Mouse (Mus musculus): ENCODE data around the gene Cadps. TPM values are rescaled to one million over a fixed set of nuclear protein-coding genes. Genes with fewer than 3 reads are reported as not detected.

The Cadps gene
- total RNA-seq, 2 experiments from 2014 or later: 0.05 TPM; not detected in 1

DNA sequence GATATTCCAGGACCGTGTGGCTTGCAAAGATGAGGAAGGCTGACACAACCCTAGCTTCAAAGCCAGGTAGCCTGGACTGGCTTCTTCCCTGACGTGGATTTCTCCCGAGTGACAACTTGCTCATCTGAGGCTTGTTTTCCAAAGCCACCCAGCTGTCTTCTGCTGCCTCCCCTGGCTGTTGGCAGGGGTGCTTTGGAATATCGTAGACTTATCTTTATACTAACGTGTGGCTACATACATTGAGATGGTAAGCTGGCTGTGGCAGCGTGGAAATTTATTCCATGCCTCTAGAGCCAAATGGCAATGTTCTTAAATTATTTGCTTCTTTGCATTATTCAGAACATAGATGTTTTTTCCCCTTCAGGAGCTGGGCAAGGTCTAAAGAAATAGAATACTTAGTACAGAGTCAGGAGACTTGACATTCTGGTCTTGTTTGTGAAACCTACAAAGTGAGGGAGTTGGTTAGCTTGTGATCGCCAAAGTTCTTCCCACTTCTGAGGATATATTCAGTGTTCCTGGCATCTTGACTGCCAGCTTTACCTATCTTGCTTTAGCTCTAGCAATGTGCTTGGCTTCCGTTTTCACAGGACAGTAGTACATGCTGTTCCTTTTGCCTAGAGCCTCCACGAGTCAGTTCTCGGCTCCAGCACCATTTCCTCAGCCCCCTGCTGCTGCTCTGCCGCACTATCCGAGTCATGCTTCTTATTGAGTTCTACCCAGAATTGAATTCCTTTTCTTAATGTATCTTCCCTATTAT, 318.5 kb downstream of the Cadps start:
- no peak for DNase-seq

DNA sequence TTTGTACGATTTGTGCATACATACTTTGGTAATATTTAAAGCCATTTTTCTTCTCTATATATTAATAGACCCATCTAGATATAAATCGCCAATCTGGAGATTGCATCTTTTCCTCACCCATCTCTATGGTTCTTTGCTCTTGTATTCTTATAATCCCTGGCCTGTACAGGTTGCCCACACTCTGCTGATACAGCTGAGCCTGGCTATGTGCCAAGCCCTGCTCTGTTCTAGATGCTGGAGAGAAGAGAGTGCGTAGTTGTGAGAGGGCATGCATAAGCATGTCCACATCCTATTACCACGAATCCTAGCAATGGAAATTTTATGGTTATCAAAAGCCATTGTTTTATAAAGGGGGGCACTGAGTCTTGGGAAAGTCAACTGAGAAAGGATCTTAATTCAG, 360.7 kb downstream of the Cadps start:
- no peak for DNase-seq

DNA sequence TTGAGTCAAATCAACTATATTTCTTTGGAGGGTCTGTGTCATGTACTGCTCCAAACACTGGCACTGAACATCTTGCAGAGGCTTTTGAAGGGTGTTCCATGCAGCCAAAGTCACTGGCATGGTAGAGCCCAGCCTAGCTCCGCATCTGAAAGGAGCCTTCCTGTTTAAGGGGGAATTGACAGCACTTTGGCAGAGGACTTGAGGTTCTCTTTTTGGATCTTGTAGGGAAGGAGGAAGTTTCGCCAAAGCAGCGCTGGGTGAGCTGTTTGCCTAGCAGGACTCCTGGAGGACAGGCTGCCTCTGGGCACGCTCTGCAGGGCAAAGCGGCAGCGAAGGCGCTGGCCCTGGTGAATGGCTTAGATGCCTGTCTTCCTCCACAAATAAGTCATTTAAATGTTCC, 363.2 kb downstream of the Cadps start:
- DNase-seq: no peak

DNA sequence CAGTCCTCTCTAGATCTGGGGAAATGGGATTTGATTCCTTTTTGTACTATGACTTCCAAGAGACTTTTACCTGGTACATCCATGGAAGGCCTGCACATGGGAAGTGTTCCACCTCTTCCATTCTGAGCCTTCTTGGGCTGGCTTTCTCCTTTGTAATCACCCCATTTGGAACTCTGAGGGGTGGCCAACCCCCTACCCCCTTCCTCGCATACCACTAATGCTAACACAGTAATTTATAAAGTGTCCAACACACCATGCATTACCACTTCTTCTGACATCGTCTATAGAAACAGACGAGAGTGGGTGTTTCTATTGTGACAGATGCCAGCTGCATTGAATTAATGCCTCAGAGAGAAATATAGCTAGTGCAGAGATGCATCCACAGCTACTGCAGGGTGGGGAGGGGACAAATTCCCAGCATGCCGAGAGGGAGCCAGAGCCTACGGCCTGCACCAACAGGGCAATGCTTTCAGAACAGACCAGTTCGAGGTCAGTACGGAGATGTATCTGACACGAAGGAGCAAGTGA, 367.8 kb downstream of the Cadps start:
- DNase-seq: no peak

DNA sequence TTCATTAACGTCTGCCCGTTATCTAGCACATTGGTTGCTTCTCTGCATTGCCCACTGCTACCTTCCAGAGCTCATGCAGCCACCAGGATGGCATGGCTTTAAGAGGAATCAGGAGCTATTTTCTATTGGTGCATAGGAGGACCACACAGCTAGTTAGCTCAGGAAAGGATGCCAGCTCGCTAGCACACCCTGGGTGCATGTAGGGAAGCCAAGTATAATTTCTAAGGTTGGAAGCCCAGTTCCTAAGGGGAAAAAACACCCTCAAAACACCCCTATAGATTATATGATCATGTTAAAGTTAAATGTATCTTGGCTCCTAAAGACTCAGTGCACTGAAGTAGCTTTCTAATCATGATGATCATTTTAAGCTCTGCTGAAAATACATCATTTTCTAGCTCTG, 372.1 kb downstream of the Cadps start:
- DNase-seq: no peak

DNA sequence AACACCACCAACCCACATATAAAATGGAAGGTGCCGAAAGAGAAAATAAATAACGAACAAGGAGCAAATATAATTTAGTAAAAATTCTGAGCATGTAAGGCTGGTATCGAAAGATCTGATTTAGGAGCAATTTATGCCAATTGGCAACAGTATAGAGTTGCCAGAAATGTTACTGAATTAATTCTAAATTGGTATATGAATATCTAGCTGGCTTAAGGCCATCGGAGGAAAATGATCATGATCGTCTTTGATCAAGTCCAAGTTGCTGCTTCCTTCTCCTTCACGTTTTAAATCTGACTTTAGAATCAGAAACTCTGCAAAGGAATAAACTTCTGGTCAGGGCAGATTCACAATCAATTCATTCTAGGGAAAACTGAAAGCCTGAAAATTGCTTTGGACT, 374.0 kb downstream of the Cadps start:
- no peak for DNase-seq

DNA sequence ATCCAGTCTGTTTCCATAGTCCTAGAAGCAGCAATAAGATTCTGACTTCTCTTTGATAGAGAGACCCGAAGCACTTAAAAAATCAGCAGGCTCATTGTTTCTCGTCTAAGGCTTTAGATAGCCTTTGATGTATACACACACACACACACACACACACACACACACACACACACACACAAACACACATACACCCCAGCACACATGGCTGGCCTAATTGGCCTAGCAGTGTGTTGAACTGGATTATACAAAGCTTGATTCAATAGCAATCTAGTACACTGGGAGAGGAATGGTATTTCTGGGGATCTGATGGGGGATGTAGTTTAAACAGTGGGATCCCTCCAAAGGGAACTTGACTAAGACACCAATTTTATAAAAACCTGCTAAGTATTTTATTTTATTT, 381.9 kb downstream of the Cadps start:
- DNase-seq: no peak

DNA sequence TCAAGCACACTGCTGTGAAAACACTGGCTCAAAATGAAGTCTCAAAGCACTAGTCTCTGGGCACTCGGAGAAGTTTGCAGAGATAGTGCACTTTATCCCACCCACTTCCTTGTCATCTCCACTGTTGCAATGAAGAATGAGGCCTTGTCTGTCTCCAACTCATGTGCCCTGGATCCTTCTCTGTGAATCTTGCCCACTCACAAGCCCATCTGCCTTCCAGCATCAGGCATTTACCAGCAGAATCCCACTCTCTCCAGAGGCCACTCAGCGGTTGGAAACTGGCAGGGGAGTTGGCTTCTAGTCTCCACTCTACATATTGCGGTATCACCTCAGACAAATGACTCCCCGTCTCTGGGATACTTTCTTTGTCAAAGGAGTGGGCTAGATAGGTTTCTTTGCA, 384.9 kb downstream of the Cadps start:
- DNase-seq: no peak

DNA sequence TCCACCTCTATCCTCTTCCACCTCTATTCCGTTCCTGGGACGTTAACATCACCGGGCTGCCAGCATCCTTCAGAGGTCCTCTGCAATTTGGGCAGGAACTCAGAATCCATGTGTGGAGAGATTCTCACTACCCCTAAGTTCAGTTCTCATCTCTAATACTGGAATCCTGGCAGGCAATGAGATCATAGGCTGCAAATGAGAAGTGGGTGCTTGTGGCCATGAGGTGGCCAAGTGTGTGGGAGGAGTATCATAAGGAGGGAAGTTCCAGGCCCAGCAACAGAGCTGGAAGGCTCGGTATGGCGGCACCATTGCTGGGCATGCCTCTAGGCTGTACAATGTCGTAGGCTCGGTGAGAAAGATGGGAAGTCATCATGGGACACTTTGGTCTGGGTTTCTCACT, 385.5 kb downstream of the Cadps start:
- DNase-seq: no peak

DNA sequence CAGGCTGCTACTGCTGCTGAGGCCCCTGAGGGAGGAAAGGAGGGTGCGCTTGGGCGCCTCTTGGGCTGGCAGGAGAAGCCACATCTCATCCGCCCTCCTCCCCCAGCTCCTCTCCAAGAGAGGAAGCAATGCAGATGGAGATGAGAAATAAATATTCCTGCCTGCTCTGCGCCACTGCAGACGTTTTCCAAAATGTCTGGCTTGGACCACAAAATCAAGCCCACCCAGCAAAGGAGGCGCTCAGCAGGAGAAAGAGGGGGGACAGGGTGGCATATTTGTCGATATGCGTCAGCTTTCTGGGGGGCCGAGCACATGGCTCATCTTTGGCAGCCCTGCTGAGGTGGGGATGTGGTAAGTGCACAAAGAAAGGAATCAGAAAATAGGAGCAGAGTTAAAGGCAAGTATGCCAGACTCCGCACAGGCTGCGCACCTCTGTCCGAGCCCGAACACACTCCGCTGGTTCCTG, 385.9 kb downstream of the Cadps start:
- DNase-seq: no peak

DNA sequence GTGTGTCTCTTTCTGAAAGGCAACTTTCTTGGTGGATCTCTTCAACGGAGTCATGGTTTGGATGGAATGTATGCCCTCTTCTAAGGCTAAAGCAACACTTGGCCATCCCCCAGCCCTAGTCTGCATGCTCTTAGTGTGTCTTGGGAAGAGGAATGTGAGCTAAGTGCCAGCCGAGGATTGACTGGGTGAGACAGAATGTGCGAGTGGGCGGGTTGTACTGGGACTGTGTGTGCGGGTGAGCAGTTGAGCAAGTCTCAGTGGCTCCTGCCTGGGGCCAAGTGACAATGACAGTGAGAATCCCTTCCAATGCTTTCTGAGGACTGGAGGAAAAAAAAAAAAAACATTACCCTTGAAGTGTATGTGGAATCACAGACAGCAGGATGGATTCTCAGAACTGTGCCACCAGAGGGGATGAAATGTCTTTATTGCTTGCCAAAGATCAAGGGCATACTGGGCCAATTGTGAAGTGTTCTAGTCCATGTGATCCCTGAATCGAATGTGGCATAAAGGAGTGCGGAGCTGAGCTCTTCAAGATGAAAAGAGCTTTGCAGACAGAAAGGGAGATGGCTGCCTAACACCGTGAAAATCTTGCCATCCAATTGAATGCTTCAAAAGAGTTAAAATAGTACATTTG, 394.7 kb downstream of the Cadps start:
- DNase-seq: no peak

DNA sequence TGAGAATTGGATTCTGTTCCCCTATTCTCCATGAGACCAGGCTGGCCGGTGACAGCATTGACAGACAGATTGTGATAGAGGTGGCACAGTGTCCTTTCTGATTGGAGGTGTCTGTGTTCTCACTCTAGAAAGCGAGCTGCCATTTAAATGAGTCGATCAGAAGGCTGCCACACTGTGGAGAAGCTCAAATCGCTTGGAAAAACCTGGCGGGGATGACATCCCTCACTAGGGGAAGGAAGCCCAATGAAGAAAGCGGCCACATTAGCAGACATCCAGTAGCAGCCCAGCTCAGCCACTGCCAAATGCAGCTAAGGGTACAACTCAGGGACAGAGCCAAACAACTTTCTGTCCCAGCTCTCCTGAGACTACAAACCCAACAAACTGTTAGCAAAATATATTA, 397.6 kb downstream of the Cadps start:
- no peak for DNase-seq

DNA sequence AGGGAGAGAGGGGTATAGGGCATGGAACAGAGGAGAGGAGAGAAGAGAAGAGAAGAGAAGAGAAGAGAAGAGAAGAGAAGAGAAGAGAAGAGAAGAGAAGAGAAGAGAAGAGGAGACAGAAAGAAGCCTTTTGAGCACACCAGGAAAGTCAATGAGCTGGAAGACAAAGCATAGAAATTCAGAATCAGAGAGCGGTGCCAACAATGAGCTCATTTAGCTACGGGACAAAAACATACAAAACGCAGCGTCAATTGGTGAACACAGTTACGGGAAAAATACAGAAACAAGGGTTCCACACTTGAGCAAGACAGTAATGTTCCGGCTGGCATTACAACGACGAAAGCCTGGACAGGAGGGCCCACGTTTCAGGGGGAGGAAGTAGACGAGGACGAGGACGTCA, 412.6 kb downstream of the Cadps start:
- DNase-seq: no peak

DNA sequence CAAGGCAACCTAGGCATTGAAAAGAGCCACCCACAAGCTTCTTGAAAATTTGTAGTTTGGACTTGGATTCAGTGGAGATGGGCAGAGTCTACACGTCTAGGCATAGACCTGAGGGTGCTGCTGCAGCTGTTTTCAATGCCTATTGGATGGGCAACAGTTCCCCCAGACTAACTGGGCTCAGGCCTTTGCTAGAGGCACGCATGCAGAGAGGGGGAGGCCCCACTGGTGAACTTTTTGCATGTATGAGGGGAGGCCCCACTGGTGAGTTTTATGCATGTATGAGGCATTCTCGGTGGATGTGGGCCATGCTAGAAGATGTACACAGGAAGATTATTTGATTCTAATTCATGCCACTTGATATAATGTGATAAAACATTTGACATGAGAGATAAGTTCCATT, 413.1 kb downstream of the Cadps start:
- no peak for DNase-seq

DNA sequence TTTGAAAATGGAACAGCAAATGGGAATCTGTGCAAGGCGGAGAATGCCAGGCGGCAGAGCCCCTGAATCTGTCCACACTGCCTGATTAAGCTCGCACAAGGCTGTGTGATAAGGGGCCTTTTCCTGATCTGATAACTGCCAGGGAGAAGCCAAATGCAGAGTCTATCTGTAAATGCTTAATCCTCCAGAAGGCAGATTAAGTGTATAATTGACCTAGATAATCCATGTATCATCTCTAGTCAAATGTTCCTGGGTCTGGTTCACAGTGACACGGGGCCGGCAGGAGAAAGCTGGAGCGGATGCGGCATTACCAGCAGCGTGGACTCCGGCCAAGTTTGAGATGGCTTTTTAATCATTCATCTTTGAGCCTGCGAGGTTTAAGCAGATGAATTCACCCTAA, 416.3 kb downstream of the Cadps start:
- no peak for DNase-seq

DNA sequence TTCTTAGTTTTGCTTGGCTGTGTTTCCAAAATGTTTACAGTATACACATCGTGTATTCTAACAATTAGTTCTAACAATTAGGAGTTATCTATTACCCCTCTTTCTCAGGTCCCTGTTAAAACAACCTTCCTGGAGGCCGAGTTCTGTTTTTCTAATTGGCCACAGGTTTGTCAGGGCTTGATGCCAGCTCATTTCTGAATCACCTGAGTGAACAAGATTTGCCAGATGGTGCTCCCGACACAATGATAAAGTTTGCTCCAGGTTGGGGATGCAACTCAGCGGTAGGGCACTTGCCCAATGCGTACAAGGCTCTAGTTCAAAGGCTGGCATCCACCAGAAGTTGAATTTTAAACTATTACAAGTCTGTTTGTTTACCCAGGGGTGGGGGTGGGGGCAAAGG, 417.7 kb downstream of the Cadps start:
- DNase-seq: no peak

DNA sequence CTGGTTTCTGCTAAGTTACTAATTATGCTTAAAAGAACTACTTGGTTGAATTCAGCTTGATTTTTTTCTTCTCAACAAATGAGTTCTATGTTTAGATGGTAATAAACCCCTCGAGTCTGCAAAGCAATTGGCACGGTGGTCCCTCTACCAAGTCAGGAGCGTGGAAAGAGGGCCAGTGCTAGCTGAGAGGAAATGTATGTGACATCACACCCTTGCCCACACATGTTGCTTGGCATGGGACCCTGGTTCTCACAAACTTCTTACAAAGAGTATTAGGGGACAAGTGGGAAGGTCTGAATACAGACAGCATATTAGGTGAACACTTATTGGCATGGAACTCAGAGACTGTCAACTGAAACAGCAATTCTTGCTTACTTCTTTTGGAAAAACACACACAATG, 418.2 kb downstream of the Cadps start:
- no peak for DNase-seq

DNA sequence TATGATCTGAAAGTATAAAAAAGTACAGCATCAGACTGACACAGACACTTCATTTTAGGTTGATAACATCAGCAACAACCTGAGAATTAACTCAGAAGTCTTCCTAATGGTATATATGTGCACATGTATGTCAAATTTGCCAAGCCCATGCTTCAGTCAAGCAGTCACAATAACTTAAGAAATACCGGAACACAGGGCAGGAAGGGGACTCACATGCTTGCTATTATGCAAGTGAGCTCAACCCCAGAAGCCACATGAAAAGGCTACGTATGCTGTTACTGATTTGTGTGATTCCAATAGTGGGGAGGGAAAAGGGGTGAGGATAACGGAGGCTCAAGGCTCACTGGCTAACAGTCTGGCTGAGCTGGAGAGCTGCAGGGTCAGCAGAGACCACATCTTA, 418.8 kb downstream of the Cadps start:
- DNase-seq: no peak

DNA sequence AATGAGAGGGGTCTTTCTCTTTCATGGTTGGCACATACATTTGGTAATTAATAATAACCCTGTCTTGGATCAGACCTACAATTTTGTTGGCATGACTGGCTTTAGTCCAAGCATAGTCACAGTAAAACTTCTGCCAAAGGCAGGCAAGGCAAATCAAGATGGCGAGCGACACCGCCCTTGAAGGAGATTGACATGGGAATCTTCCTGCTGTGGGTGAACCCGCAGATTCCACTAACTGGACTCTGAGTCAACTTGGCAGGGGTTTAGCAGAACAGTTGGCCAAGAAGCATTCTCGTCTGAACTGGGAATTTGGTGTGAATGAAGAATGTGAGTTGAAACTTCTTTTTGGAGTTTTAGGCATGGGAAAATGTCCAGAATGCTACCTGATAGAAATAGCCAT, 422.8 kb downstream of the Cadps start:
- no peak for DNase-seq

DNA sequence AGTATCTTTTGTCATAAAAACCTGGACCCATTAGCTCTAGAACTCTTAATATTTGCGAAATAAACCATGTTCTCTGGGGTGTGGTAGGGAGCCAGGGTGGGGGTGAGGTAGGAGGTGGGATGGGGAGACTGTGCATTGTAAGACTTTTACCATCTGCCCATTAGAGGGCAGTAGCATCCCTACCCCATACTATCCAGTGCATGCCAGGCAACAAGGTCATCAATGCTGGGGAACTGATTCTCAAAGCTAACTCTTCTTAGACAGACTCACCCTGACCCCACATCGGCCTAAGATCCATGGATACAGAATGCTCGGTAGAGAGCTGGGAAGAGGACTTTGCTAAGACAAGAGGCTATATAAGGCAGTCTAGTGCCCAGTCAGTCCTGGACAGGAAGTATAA, 425.3 kb downstream of the Cadps start:
- no peak for DNase-seq

DNA sequence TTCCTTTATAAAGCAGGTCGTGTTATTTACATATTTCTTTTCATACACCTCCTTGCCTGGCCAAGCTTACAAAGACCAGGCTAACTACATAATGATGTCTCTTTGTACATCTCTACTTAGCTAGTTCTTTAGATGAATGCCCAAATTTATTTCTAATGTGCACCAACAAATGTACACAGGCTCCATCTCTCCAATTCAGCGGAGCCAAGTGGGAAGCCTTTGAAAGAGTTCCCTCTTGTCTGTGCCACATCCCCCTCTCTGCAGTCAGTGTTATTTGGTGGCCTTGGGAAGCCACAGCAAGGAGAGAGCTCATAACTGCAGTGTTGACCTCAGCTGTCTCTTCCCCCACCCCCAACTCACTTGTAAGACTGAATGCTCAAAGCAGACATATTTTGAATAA, 428.6 kb downstream of the Cadps start:
- no peak for DNase-seq

DNA sequence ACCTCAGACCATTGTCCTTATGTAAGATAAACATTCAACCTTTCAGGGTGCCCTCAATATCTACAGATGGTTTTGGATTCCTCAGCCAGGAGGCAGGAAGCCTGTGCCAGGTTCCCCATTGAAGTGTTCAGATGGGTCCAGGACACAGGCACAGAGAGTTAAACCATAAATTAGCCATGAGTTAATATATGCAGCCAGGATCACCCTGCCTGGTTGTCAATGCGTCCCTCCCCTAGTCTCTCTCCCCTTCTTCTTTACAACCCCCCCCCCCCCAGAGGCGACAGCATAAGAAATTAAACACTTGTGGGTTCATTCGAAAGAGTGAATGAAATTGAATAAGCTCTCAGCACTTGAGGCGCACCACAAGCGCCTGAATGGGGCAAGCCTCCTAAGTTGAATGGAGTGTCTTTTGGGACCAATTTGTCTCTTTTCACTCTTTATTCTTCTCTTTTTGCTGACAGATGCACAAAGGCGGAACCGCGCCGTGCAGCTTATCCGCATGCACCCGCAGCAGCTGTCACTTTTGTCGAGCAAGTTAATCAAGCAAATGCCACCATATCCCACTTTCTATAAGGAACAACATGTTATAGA, 429.5 kb downstream of the Cadps start:
- DNase-seq: no peak

DNA sequence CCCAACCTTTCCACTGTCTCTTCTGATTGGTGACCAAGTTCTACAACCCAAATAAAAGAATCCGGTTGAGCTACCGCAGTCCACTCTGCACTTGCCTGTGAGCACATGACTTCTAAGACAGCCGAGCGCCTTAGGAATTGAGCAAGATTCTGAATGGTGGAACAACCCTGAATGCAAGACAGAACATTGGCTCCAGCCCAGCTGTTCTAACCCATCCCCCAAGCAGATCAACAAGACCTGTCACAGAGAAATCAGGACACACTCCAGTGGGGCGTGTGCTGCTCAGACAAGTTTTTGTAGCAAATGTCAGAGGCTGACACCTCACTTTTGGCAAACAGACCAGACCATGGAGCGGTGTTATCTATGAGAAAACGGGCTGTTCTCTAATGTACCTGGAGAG, 431.7 kb downstream of the Cadps start:
- DNase-seq: no peak

Measured in gastrocnemius, postnatal 25 days (tissue).